In genomic region chr14:47222631-47223450, GRCm38 (mm10) we compare ENCODE assay signal across 1 mouse cellular context.
TF ChIP-seq lines count a peak whose summit lies in the region.

No protein-coding gene starts in this region.

TF ChIP-seq in MEL, 35 proteins besides CTCF, POLR2A, EP300 and RAD21 (continued from another document):
- no peak for TF ChIP-seq HCFC1 (IDR thresholded peaks at IDR 0.05; ENCODE audit: low read depth, low read length)
- no peak for TF ChIP-seq MXI1 (IDR thresholded peaks at IDR 0.05; ENCODE audit: low read depth, low read length)
